Mouse (Mus musculus) testis, adult 2 months (tissue): ENCODE results near the gene Nlrx1.

ENCODE experiments used
- CTCF ChIP-seq: fragments of 200-500 bp; IDR thresholded peaks from 2 replicates; pipeline ENCODE4 v1.5.1; 2012; ENCODE audit warnings: low read depth, mild to moderate bottlenecking, inconsistent platforms, low read length, moderate library complexity; ENCODE audit not compliant: control insufficient read depth, insufficient read depth, insufficient replicate concordance
- POLR2A ChIP-seq: fragments of 200-500 bp; IDR thresholded peaks from 2 replicates; pipeline ENCODE4 v1.6.1; 2012; ENCODE audit warnings: low read depth, mild to moderate bottlenecking, inconsistent platforms, low read length, moderate library complexity; ENCODE audit not compliant: control insufficient read depth

DNA sequence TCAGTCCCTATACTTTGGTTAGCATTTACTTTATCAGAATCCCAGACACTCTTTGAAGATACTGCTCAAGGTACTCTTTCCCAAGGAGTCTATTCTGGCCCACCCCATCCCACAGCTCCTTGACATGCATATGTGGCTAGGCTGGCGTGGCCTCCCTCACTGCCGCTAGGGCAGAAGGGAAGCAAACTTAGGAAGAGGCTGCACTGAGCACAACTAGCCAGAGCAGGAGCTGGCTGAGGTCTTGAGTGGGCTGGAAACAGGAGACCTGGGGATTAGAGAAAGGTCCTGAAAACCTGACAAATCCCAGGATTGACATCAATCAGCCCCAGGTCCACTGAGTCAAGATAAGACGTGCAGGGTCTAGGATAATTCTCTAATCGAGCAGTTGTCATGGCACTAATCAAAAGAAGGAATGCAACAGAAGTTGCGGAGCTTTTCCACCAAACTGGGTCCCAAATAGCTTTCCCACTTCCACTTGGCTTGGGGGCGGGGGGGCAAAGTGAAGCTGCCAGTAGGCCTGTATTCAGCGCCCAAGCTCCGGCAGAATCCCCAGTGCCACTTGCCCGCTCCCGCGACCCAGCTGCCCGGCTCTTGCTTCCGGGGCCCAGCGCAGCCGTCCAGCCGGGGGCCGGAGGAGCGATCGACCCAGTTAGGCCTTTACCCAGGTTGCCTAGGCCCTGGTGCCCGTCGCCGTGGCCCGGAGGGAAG is 926 bp downstream of the Nlrx1 start:
- TF ChIP-seq CTCF = no peak
- no peak for TF ChIP-seq POLR2A
